Mouse (Mus musculus): ENCODE measurements around the gene Zswim5.

DNA sequence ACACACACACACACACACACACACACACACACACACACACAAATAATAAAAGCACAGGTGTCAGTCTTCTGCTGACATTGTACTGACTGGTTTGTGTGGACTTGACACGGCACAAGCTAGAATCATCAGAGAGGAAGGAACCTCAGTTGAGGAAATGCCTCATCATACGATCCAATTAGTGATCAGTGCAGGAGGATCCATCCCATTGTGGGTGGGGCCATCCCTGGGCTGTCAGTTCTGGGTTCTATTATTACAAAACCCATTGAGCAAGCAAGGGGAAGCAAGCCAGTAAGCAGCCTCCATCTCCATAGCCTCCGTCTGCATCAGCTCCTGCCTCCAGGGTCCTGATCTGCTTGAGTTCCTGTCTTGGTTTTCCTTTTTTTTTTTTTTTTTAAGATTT lies 7.3 kb upstream of the Zswim5 start:
- TF ChIP-seq POLR2A (IDR thresholded peaks at IDR 0.05; ENCODE audit: borderline replicate concordance, extremely low read depth, low read depth, low read length): no peak
- no peak for TF ChIP-seq CTCF (IDR thresholded peaks at IDR 0.05; ENCODE audit: insufficient read depth, low read length)

Data from lung, adult 2 months (tissue).